Mouse (Mus musculus): Measurements from ENCODE around the gene Loxl4. TPM values are rescaled to one million over a fixed set of nuclear protein-coding genes. Genes with fewer than 3 reads are reported as not detected.

Loxl4 gene
- total RNA-seq, 1 experiment from 2014 or later: not detected

- ATAC-seq (ENCODE audit: extremely low read depth, insufficient number of reproducible peaks, low FRiP score, poor library complexity, severe bottlenecking): no peak
These were observed 37.3 kb downstream of the Loxl4 start for GRCm38 (mm10) chr19:42575317-42575716.

DNA sequence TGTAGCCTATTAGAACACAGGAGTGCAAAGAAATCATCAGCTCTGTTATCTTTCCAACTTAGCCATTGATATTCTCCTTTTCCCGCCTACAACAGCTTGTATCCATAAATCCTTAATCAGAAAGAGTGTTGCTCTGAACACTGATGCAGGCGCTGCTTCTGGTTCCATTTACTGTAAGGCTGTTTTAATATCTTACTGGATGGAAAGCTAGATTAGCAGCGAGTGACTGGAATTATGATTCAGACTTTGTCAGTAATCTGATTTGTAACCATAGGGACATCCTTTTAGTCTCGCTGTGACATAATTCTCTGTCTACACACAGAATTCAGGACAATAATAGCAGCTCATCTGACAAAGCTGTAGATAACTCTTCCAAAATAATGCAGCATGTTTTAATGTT lies 41.3 kb downstream of the Loxl4 start:
- no peak for ATAC-seq (ENCODE audit: extremely low read depth, insufficient number of reproducible peaks, low FRiP score, poor library complexity, severe bottlenecking)

DNA sequence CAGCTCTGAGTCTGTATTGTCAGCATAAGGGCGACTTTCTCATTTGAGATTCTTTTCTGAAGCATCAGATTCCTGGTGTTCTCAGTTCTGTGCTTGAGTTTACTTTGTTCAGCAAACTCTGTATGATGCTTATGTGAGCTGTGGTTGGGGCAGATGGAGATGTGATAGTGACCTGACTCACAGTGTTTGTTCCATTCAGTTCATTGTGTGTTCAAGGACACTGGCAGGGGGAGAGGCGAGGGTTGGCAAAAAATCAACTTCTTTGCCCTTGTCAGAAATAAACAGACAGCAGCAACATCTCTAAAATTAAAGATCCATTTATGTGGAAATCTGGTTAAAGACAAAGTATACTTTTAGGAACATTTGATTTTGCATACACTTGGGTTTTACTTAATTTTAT lies 43.5 kb downstream of the Loxl4 start:
- no peak for ATAC-seq (ENCODE audit: extremely low read depth, insufficient number of reproducible peaks, low FRiP score, poor library complexity, severe bottlenecking)

GRCm38 (mm10) chr19:42567020-42567419 lies 45.6 kb downstream of the Loxl4 start:
- ATAC-seq (ENCODE audit: extremely low read depth, insufficient number of reproducible peaks, low FRiP score, poor library complexity, severe bottlenecking): no peak

- ATAC-seq (ENCODE audit: extremely low read depth, insufficient number of reproducible peaks, low FRiP score, poor library complexity, severe bottlenecking): no peak
These were observed 46.2 kb downstream of the Loxl4 start for GRCm38 (mm10) chr19:42566283-42567019.

DNA sequence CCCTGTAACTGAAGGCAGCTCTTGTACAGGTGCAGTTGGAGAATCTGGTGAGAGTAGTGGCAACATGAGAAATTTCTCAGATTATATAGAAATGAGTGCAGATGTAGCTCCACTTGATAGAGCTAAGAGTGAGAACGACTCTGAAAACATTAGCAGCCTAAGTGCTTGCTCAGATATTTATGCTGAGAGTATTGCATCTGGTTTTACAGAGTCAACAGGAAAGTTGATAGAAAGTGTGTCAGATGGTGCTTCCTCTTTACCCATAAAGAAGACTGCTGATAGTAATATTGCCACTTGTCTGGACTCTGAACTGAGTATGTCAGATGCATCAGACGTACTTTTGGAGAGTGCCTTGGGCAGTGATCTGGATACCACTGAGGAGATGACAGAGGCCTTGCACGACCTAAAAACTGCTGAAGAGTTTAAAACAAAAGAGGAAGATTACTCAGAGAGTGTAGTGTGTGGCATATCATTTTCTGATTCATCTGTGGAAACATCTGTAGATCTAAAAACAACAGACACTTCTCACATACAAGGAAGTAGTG lies 48.8 kb downstream of the Loxl4 start:
- ATAC-seq (ENCODE audit: extremely low read depth, insufficient number of reproducible peaks, low FRiP score, poor library complexity, severe bottlenecking): no peak

DNA sequence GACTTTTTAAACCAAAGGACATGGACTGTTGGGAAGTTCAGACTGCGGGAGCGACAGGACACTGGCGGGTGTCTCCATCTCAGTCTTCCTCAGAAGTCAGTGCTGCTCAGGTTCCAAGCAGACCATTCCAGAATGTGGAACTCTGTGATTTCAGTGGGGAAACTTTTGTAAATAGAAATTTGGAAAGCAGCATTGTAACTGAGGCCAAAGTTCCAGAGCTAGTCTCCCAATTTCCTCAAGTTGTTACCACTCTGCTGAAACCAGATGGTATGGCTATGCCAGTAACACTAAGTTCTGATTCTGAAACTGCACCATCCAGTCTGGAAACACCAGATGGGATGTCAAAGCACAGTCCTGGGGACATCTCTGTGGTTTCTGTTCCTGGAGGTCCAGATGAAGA lies 49.6 kb downstream of the Loxl4 start:
- ATAC-seq (ENCODE audit: extremely low read depth, insufficient number of reproducible peaks, low FRiP score, poor library complexity, severe bottlenecking): no peak

GRCm38 (mm10) chr19:42561991-42562390 lies 50.6 kb downstream of the Loxl4 start:
- no peak for ATAC-seq (ENCODE audit: extremely low read depth, insufficient number of reproducible peaks, low FRiP score, poor library complexity, severe bottlenecking)

- ATAC-seq (ENCODE audit: extremely low read depth, insufficient number of reproducible peaks, low FRiP score, poor library complexity, severe bottlenecking): no peak
These were observed 53.9 kb downstream of the Loxl4 start for GRCm38 (mm10) chr19:42558701-42559100.

Other genes with a start within 250 kb of the Loxl4 start
- gene Crtac1, start 181.0 kb downstream of the Loxl4 start, total RNA-seq (2017): 0.23 TPM in 1 of 2 replicates, not detected in the other
- 42.2 and 42.4 TPM in 2 replicates for gene R3hcc1l, start 94.1 kb downstream of the Loxl4 start, total RNA-seq (2017)
- 0.35 and 1.8 TPM in 2 replicates for gene Pyroxd2, start 140.0 kb upstream of the Loxl4 start, total RNA-seq (2017)
- 24.7 and 26.5 TPM in 2 replicates for gene Hps1, start 167.2 kb upstream of the Loxl4 start, total RNA-seq (2017)